Mouse (Mus musculus): ENCODE results near the gene Slc44a1. TPM values are rescaled to one million over a fixed set of nuclear protein-coding genes. Genes with fewer than 3 reads are reported as not detected.

The Slc44a1 gene
- polyA plus RNA-seq, 1 experiment from 2014 or later = 48.8 TPM

GRCm38 (mm10) chr4:53440816-53441571 is 781 bp downstream of the Slc44a1 start:
- WGBS = under 1% methylated on average over 45 of the region's 45 CpGs
- H3K4me3 ChIP-seq (ENCODE audit: low read length) = peak overlapping the region; percentile 91
- peak overlapping the region; percentile 83 for H3K9ac ChIP-seq (ENCODE audit: low read depth, low read length)
- H3K4me1 ChIP-seq (ENCODE audit: control insufficient read depth, insufficient read depth, low read length) = peaks cover 14% of the 10 kb centered on the region
- peak; percentile 33 for ATAC-seq (ENCODE audit: low FRiP score, low TSS enrichment)
- no peaks in the 10 kb centered on the region for H3K27me3 ChIP-seq (ENCODE audit: control insufficient read depth, insufficient read depth, low read length)
- H3K4me2 ChIP-seq (replicated peaks; ENCODE audit: low read depth, low read length) = peak overlapping the region; percentile 96
- peak overlapping the region; percentile 85 for H3K27ac ChIP-seq (ENCODE audit: low read depth, low read length)
- H3K36me3 ChIP-seq (ENCODE audit: control insufficient read depth, insufficient read depth, low read length) = no peaks in the 10 kb centered on the region
- no peaks in the 10 kb centered on the region for H3K9me3 ChIP-seq (ENCODE audit: control insufficient read depth, low read length)

DNA sequence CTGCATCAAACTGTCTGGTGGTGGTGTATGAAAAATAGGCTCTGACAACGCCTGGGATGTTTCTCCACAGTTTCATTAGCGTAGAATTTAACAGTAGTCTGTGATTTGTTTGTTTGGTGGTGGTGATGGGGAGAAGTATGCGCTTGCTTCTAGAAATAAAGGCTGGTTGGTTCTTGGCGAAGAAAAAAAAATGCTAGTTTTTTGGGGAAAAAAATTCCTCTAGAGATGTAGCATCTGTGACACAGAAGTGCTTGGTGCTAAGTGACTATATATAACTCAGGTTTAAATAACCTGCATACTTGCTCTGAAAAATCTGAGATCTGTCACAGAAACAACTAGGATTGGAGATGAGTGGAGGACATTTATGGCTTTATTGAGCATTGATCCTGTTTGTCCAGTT is 1.5 kb downstream of the Slc44a1 start:
- H3K9ac ChIP-seq (ENCODE audit: low read depth, low read length) = peak overlapping the region; percentile 83; the same call in 1 of the 2 replicates
- H3K9me3 ChIP-seq (ENCODE audit: control insufficient read depth, low read length) = no peaks in the 10 kb centered on the region
- WGBS = 23% methylated on average over 4 of the region's 4 CpGs
- peak overlapping the region; percentile 91 for H3K4me3 ChIP-seq (ENCODE audit: low read length)
- no peak for ATAC-seq (ENCODE audit: low FRiP score, low TSS enrichment)
- H3K36me3 ChIP-seq (ENCODE audit: control insufficient read depth, insufficient read depth, low read length) = no peaks in the 10 kb centered on the region
- H3K27me3 ChIP-seq (ENCODE audit: control insufficient read depth, insufficient read depth, low read length) = no peaks in the 10 kb centered on the region
- H3K4me2 ChIP-seq (replicated peaks; ENCODE audit: low read depth, low read length) = peak overlapping the region; percentile 96
- peaks cover 14% of the 10 kb centered on the region for H3K4me1 ChIP-seq (ENCODE audit: control insufficient read depth, insufficient read depth, low read length)
- no peak overlapping the region for H3K27ac ChIP-seq (ENCODE audit: low read depth, low read length)

- Histone ChIP-seq H3K36me3 (ENCODE audit: control insufficient read depth, insufficient read depth, low read length) (no peaks in the 10 kb centered on the region), H3K4me2 (replicated peaks; ENCODE audit: low read depth, low read length) (no peak overlapping the region), H3K4me1 (ENCODE audit: control insufficient read depth, insufficient read depth, low read length) (peaks cover 18% of the 10 kb centered on the region), H3K9ac (ENCODE audit: low read depth, low read length) (no peak overlapping the region), H3K27ac (ENCODE audit: low read depth, low read length) (no peak overlapping the region), H3K9me3 (ENCODE audit: control insufficient read depth, low read length) (no peaks in the 10 kb centered on the region), H3K27me3 (ENCODE audit: control insufficient read depth, insufficient read depth, low read length) (no peaks in the 10 kb centered on the region), H3K4me3 (ENCODE audit: low read length) (no peak overlapping the region)
- WGBS = 65% methylated on average over 3 of the region's 3 CpGs
- ATAC-seq (ENCODE audit: low FRiP score, low TSS enrichment) = no peak
These were observed 6.0 kb downstream of the Slc44a1 start for GRCm38 (mm10) chr4:53446216-53446615.

- Histone ChIP-seq H3K4me2 (replicated peaks; ENCODE audit: low read depth, low read length) (no peak overlapping the region), H3K9me3 (ENCODE audit: control insufficient read depth, low read length) (no peaks in the 10 kb centered on the region), H3K27me3 (ENCODE audit: control insufficient read depth, insufficient read depth, low read length) (no peaks in the 10 kb centered on the region), H3K36me3 (ENCODE audit: control insufficient read depth, insufficient read depth, low read length) (no peaks in the 10 kb centered on the region), H3K9ac (ENCODE audit: low read depth, low read length) (no peak overlapping the region), H3K27ac (ENCODE audit: low read depth, low read length) (no peak overlapping the region), H3K4me1 (ENCODE audit: control insufficient read depth, insufficient read depth, low read length) (peaks cover 26% of the 10 kb centered on the region), H3K4me3 (ENCODE audit: low read length) (no peak overlapping the region)
- ATAC-seq (ENCODE audit: low FRiP score, low TSS enrichment) = no peak
- 97% methylated on average over 4 of the region's 4 CpGs for WGBS
These were observed 7.6 kb downstream of the Slc44a1 start for GRCm38 (mm10) chr4:53447773-53448172.

GRCm38 (mm10) chr4:53450736-53451135 is 10.5 kb downstream of the Slc44a1 start:
- no peak overlapping the region for H3K4me3 ChIP-seq (ENCODE audit: low read length)
- no peaks in the 10 kb centered on the region for H3K27me3 ChIP-seq (ENCODE audit: control insufficient read depth, insufficient read depth, low read length)
- no peak overlapping the region for H3K9ac ChIP-seq (ENCODE audit: low read depth, low read length)
- no peak overlapping the region for H3K4me2 ChIP-seq (replicated peaks; ENCODE audit: low read depth, low read length)
- no peaks in the 10 kb centered on the region for H3K36me3 ChIP-seq (ENCODE audit: control insufficient read depth, insufficient read depth, low read length)
- ATAC-seq (ENCODE audit: low FRiP score, low TSS enrichment) = no peak
- no peak overlapping the region for H3K27ac ChIP-seq (ENCODE audit: low read depth, low read length)
- 28% methylated on average over 7 of the region's 7 CpGs for WGBS
- H3K9me3 ChIP-seq (ENCODE audit: control insufficient read depth, low read length) = no peaks in the 10 kb centered on the region
- H3K4me1 ChIP-seq (ENCODE audit: control insufficient read depth, insufficient read depth, low read length) = peaks cover 26% of the 10 kb centered on the region

DNA sequence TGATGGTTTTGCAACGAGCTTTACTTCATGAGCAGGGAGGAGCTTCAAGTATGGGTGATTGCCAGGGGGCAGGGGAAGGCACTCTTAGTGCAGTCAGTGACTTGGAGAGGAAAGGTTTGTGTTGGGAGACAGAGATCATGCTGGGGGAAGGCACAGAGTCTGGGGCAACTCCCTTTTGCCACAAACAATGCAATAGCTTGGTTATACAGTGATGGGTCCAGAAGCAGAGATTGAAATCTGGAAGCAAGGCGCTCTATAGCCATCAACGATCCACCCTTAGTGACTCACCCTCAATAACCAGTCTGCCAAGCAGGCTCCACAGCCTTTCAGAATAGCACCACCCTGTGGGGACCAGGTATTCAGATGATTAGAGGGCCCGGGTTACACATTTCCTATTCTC is 11.7 kb downstream of the Slc44a1 start:
- Histone ChIP-seq H3K9ac (ENCODE audit: low read depth, low read length) (no peak overlapping the region), H3K36me3 (ENCODE audit: control insufficient read depth, insufficient read depth, low read length) (no peaks in the 10 kb centered on the region), H3K27me3 (ENCODE audit: control insufficient read depth, insufficient read depth, low read length) (no peaks in the 10 kb centered on the region), H3K4me2 (replicated peaks; ENCODE audit: low read depth, low read length) (no peak overlapping the region), H3K4me1 (ENCODE audit: control insufficient read depth, insufficient read depth, low read length) (peaks cover 25% of the 10 kb centered on the region), H3K27ac (ENCODE audit: low read depth, low read length) (no peak overlapping the region), H3K4me3 (ENCODE audit: low read length) (no peak overlapping the region), H3K9me3 (ENCODE audit: control insufficient read depth, low read length) (no peaks in the 10 kb centered on the region)
- ATAC-seq (ENCODE audit: low FRiP score, low TSS enrichment) = peak; percentile 44; the same call in 1 of the 2 replicates
- 52% methylated on average over 4 of the region's 4 CpGs for WGBS

- 80% methylated on average over 1 of the region's 1 CpGs for WGBS
- H3K9me3 ChIP-seq (ENCODE audit: control insufficient read depth, low read length) = no peaks in the 10 kb centered on the region
- H3K4me2 ChIP-seq (replicated peaks; ENCODE audit: low read depth, low read length) = no peak overlapping the region
- H3K4me3 ChIP-seq (ENCODE audit: low read length) = no peak overlapping the region
- H3K27ac ChIP-seq (ENCODE audit: low read depth, low read length) = no peak overlapping the region
- no peak for ATAC-seq (ENCODE audit: low FRiP score, low TSS enrichment)
- no peak overlapping the region for H3K9ac ChIP-seq (ENCODE audit: low read depth, low read length)
- H3K36me3 ChIP-seq (ENCODE audit: control insufficient read depth, insufficient read depth, low read length) = no peaks in the 10 kb centered on the region
- H3K27me3 ChIP-seq (ENCODE audit: control insufficient read depth, insufficient read depth, low read length) = no peaks in the 10 kb centered on the region
- H3K4me1 ChIP-seq (ENCODE audit: control insufficient read depth, insufficient read depth, low read length) = peaks cover 25% of the 10 kb centered on the region
These were observed 12.2 kb downstream of the Slc44a1 start for GRCm38 (mm10) chr4:53452457-53452856.

DNA sequence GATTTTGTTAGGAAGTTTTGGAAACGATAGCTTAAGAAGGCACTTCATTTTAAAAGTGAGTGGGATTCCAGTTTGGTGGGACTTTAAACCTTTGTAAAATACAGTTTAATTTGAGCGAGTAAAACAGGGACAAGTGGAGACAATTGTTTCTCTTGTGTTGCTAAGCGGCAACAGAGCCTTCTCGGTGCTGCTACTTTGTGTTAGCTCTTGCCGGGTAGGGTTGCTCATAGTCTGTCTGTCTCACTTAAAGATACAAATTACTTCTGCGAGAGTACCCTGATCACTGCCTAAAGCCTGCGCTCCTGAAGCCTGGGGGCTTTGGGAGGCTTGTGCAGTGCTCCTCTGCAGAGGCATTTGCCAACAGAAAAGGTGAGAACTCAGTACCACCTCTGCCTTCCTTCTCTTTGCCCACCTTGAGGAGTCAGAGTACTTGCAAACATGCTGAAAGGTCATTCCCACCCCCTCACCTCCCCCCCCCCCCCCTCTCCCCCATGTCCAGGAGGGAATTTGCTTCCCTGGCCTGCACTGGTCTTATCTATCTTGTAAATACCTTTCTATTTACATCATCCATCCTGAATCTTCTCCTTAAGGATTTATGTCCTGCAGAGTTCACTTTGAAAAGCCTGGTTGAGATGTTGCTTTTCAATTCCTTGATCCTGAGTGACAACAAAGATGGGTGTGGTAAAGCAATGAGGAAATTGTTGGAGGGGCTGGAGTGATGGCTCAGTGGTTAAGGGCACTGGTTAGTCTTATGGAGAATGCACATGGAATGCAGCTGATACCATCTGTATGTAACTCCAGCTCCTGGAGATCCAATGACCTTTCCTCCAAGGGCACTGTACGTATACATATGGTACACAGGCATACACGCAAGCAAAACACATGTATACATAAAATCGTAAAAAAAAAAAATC is 13.0 kb downstream of the Slc44a1 start:
- H3K4me1 ChIP-seq (ENCODE audit: control insufficient read depth, insufficient read depth, low read length) = peaks cover 25% of the 10 kb centered on the region
- no peaks in the 10 kb centered on the region for H3K9me3 ChIP-seq (ENCODE audit: control insufficient read depth, low read length)
- H3K36me3 ChIP-seq (ENCODE audit: control insufficient read depth, insufficient read depth, low read length) = no peaks in the 10 kb centered on the region
- H3K9ac ChIP-seq (ENCODE audit: low read depth, low read length) = 0 out of 2 replicates have a peak overlapping the region, but pooled peaks have one; percentile 1
- H3K4me3 ChIP-seq (ENCODE audit: low read length) = no peak overlapping the region
- no peaks in the 10 kb centered on the region for H3K27me3 ChIP-seq (ENCODE audit: control insufficient read depth, insufficient read depth, low read length)
- 67% methylated on average over 10 of the region's 10 CpGs for WGBS
- no peak overlapping the region for H3K4me2 ChIP-seq (replicated peaks; ENCODE audit: low read depth, low read length)
- no peak overlapping the region for H3K27ac ChIP-seq (ENCODE audit: low read depth, low read length)
- no peak for ATAC-seq (ENCODE audit: low FRiP score, low TSS enrichment)

GRCm38 (mm10) chr4:53455885-53456284 is 15.7 kb downstream of the Slc44a1 start:
- no peaks in the 10 kb centered on the region for H3K36me3 ChIP-seq (ENCODE audit: control insufficient read depth, insufficient read depth, low read length)
- no peaks in the 10 kb centered on the region for H3K27me3 ChIP-seq (ENCODE audit: control insufficient read depth, insufficient read depth, low read length)
- H3K27ac ChIP-seq (ENCODE audit: low read depth, low read length) = no peak overlapping the region
- peaks cover 18% of the 10 kb centered on the region for H3K4me1 ChIP-seq (ENCODE audit: control insufficient read depth, insufficient read depth, low read length)
- H3K9me3 ChIP-seq (ENCODE audit: control insufficient read depth, low read length) = no peaks in the 10 kb centered on the region
- H3K4me2 ChIP-seq (replicated peaks; ENCODE audit: low read depth, low read length) = no peak overlapping the region
- 85% methylated on average over 2 of the region's 2 CpGs for WGBS
- H3K9ac ChIP-seq (ENCODE audit: low read depth, low read length) = no peak overlapping the region
- H3K4me3 ChIP-seq (ENCODE audit: low read length) = no peak overlapping the region
- no peak for ATAC-seq (ENCODE audit: low FRiP score, low TSS enrichment)

All from kidney, embryonic 14.5 days (tissue).